Mouse (Mus musculus): ENCODE measurements around the gene Adgrl2.

DNA sequence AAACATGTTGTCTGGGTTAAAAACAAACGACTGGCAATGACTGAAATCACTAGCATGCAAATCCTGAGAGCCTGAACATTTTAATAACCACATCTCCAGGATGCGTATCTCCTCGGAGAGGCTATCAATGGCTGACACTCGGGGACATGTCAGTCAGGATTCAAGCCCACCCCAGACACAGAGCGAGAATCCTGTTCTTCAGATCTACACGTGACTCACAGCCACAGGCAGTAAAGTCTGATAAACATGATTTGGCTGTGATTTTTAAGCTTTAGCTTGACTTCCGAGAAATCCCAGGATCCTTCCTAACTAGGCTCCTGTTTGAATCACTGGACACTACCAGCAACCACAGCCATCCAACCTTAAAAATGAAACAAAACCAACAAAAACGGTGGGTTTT is 44.8 kb downstream of the Adgrl2 start:
- TF ChIP-seq POLR2A (IDR thresholded peaks at IDR 0.05; ENCODE audit: low read depth, low read length) (no peak), CTCF (IDR thresholded peaks at IDR 0.05; ENCODE audit: extremely low read depth, insufficient read depth, insufficient read length, insufficient replicate concordance) (no peak)

Data from spleen, adult 2 months (tissue).